Mouse (Mus musculus) erythroblast, embryonic 14.5 days (primary cell): ENCODE data around the gene Efna5. TPM values are rescaled to one million over a fixed set of nuclear protein-coding genes. Genes with fewer than 3 reads are reported as not detected.
A peak's percentile ranks its signal among the peaks of the same experiment; 100 is the strongest.

Experiments used
- H3K27me3 ChIP-seq: 2 replicates; pipeline ENCODE4 v1.6.1; 2012; ENCODE audit warnings: inconsistent platforms; ENCODE audit not compliant: control insufficient read depth
- H3K36me3 ChIP-seq: 2 replicates; pipeline ENCODE4 v1.6.1; 2012; ENCODE audit warnings: mild to moderate bottlenecking, inconsistent platforms; ENCODE audit not compliant: control insufficient read depth
- H3K4me1 ChIP-seq: 2 replicates; pipeline ENCODE4 v1.6.1; 2012; ENCODE audit warnings: inconsistent platforms; ENCODE audit not compliant: control insufficient read depth
- H3K4me3 ChIP-seq: replicated peaks from 2 replicates; pipeline ENCODE3; 2012; ENCODE audit warnings: moderate library complexity, mild to moderate bottlenecking, inconsistent platforms
- H3K9me3 ChIP-seq: 2 replicates; pipeline ENCODE4 v1.6.1; 2012; ENCODE audit warnings: low read length, inconsistent platforms, mixed read lengths; ENCODE audit not compliant: control insufficient read depth
- GATA1 ChIP-seq: IDR thresholded peaks from 2 replicates; pipeline ENCODE4 v1.6.1; 2012; ENCODE audit warnings: low read length, inconsistent platforms, mixed read lengths
- TAL1 ChIP-seq: IDR thresholded peaks from 3 replicates; pipeline ENCODE4 v1.6.1; 2012; ENCODE audit warnings: low read length, inconsistent platforms, mixed read lengths
- polyA plus RNA-seq: library from polyadenylated mRNA; stranded (reverse); fragments of >175 nt; gene quantifications from 2 replicates; pipeline ENCODE4 v1.2.3, GENCODE M21; 2012

Gene Efna5
- polyA plus RNA-seq, 1 experiment = not detected

GRCm38 (mm10) chr17:62881791-62882725 lies 941 bp upstream of the Efna5 start:
- Histone ChIP-seq H3K4me1 (peaks cover 2% of the 10 kb centered on the region; the same call in 1 of the 2 replicates), H3K36me3 (no peaks in the 10 kb centered on the region), H3K27me3 (peaks cover 77% of the 10 kb centered on the region), H3K9me3 (no peaks in the 10 kb centered on the region), H3K4me3 (peak overlapping the region; percentile 45)
- TF ChIP-seq TAL1 (no peak), GATA1 (no peak)

GRCm38 (mm10) chr17:62880311-62881175 lies 574 bp downstream of the Efna5 start:
- Histone ChIP-seq H3K36me3 (no peaks in the 10 kb centered on the region), H3K9me3 (no peaks in the 10 kb centered on the region), H3K4me3 (no peak overlapping the region), H3K27me3 (peaks cover 73% of the 10 kb centered on the region), H3K4me1 (peaks cover 2% of the 10 kb centered on the region; the same call in 1 of the 2 replicates)
- no peak for TF ChIP-seq TAL1
- TF ChIP-seq GATA1 = no peak

GRCm38 (mm10) chr17:62879526-62880310 lies 1.4 kb downstream of the Efna5 start:
- TF ChIP-seq GATA1 (no peak), TAL1 (no peak)
- Histone ChIP-seq H3K4me3 (peak overlapping the region; percentile 2), H3K9me3 (no peaks in the 10 kb centered on the region), H3K36me3 (no peaks in the 10 kb centered on the region), H3K4me1 (peaks cover 2% of the 10 kb centered on the region; the same call in 1 of the 2 replicates), H3K27me3 (peaks cover 67% of the 10 kb centered on the region)

- Histone ChIP-seq H3K4me3 (no peak overlapping the region), H3K36me3 (no peaks in the 10 kb centered on the region), H3K27me3 (peaks cover 27% of the 10 kb centered on the region), H3K4me1 (no peaks in the 10 kb centered on the region), H3K9me3 (no peaks in the 10 kb centered on the region)
- TF ChIP-seq GATA1 = no peak
- no peak for TF ChIP-seq TAL1
Observed at GRCm38 (mm10) chr17:62875727-62876126, 5.4 kb downstream of the Efna5 start.

GRCm38 (mm10) chr17:62871928-62872327 lies 9.2 kb downstream of the Efna5 start:
- no peaks in the 10 kb centered on the region for H3K36me3 ChIP-seq
- TF ChIP-seq GATA1 = no peak
- TF ChIP-seq TAL1 = no peak

GRCm38 (mm10) chr17:62871191-62871590 lies 9.9 kb downstream of the Efna5 start:
- Histone ChIP-seq H3K36me3 (no peaks in the 10 kb centered on the region), H3K4me1 (no peaks in the 10 kb centered on the region), H3K27me3 (no peaks in the 10 kb centered on the region), H3K4me3 (no peak overlapping the region), H3K9me3 (no peaks in the 10 kb centered on the region)
- TF ChIP-seq TAL1 (no peak), GATA1 (no peak)

More at GRCm38 (mm10) chr17:62871928-62872327, 9.2 kb downstream of the Efna5 start:
- no peaks in the 10 kb centered on the region for H3K9me3 ChIP-seq
- H3K4me1 ChIP-seq = no peaks in the 10 kb centered on the region
- H3K4me3 ChIP-seq = no peak overlapping the region
- H3K27me3 ChIP-seq = no peaks in the 10 kb centered on the region

- no peak overlapping the region for H3K4me3 ChIP-seq
- H3K27me3 ChIP-seq = no peaks in the 10 kb centered on the region
- no peaks in the 10 kb centered on the region for H3K36me3 ChIP-seq
- no peaks in the 10 kb centered on the region for H3K9me3 ChIP-seq
- no peaks in the 10 kb centered on the region for H3K4me1 ChIP-seq
- TF ChIP-seq TAL1 (no peak), GATA1 (no peak)
Observed at GRCm38 (mm10) chr17:62870446-62870845, 10.7 kb downstream of the Efna5 start.

- H3K36me3 ChIP-seq = no peaks in the 10 kb centered on the region
- H3K9me3 ChIP-seq = no peaks in the 10 kb centered on the region
- TF ChIP-seq GATA1 (no peak), TAL1 (no peak)
- no peaks in the 10 kb centered on the region for H3K27me3 ChIP-seq
- H3K4me1 ChIP-seq = no peaks in the 10 kb centered on the region
- H3K4me3 ChIP-seq = no peak overlapping the region
Observed at GRCm38 (mm10) chr17:62864966-62865365, 16.2 kb downstream of the Efna5 start.
